In the genomic region with DNA sequence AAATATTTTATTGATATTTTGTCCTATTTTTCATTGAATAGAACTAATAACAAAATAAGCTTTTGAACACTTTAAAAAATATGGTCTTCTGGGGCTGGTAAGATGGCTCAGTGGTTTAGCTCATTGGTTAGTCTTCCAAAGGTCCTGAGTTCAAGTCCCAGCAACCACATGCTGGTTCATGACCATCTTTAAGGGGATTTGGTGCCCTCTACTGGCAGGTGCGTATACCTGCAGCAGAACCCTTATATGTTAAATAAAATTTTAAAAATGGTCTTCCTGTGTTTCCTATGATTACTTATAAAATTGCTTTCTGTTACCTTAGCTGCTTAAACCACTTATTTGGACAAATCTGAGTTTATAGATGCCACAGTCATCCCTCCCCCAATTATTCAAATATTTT, we compare ENCODE assay signal across 9 mouse cellular contexts. TPM values are rescaled to one million over a fixed set of nuclear protein-coding genes. Genes with fewer than 3 reads are reported as not detected.
DNase-seq lines count a peak whose midpoint lies in the region; TF ChIP-seq lines count a peak whose summit lies in the region.
"Had no signal": no experiment of that assay in that cellular context is flagged by ENCODE, and none has a peak within 500 bp of the region (broad histone marks: within the 10 kb centered on the region; RNA-seq: fewer than 3 reads in every experiment).

No protein-coding gene starts in this region.

- peak; percentile 76 for TF ChIP-seq CTCF in layer of hippocampus, adult 2 months (conservative IDR thresholded peaks at IDR 0.05)

- no peaks in the 10 kb centered on the region for H3K27me3 ChIP-seq in hindbrain, embryonic 10.5 days (ENCODE audit: insufficient read depth, poor library complexity, severe bottlenecking)
- H3K27me3 ChIP-seq: stomach, embryonic 15.5 days had no signal

- H3K4me1 ChIP-seq in hindbrain, embryonic 10.5 days (replicated peaks), result no peaks in the 10 kb centered on the region
- H3K4me1 ChIP-seq: stomach, embryonic 15.5 days had no signal

- no peak overlapping the region for H3K27ac ChIP-seq in layer of hippocampus, adult 2 months
- H3K27ac ChIP-seq in hindbrain, embryonic 10.5 days, result no peak overlapping the region
- H3K27ac ChIP-seq: stomach, embryonic 15.5 days had no signal

- H3K4me3 ChIP-seq in layer of hippocampus, adult 2 months, result no peak overlapping the region
- no peak overlapping the region for H3K4me3 ChIP-seq in hindbrain, embryonic 10.5 days
- H3K4me3 ChIP-seq: erythroblast, embryonic 14.5 days; stomach, embryonic 15.5 days had no signal

- no peak for DNase-seq in layer of hippocampus, adult 2 months (ENCODE audit: low spot score in 2 of 2)
- no peak for DNase-seq in layer of hippocampus, postnatal 36 days
- peak; percentile 50 for DNase-seq in R1 (ENCODE audit: low read depth, low spot score)
- DNase-seq in embryo, embryonic 10.5 days (ENCODE audit: low spot score), result peak; percentile 44
- peak; percentile 17 for DNase-seq in spleen, adult 12 weeks (ENCODE audit: low spot score)
- no peak for DNase-seq in right cerebral cortex, postnatal 25 days
- DNase-seq in hindbrain, embryonic 10.5 days (ENCODE audit: low spot score), result no peak

- H3K9me3 ChIP-seq in hindbrain, embryonic 10.5 days, result no peaks in the 10 kb centered on the region
- H3K9me3 ChIP-seq: stomach, embryonic 15.5 days had no signal

- peaks cover 28% of the 10 kb centered on the region; the same call in 1 of the 2 replicates for H3K36me3 ChIP-seq in hindbrain, embryonic 10.5 days
- H3K36me3 ChIP-seq: stomach, embryonic 15.5 days had no signal

- 43% methylated on average over 1 of the region's 1 CpGs for WGBS in hindbrain, embryonic 10.5 days

RNA-seq across cellular contexts. Expression of a gene that starts 16.8 kb away (rescaled TPM):
- total RNA-seq in layer of hippocampus, adult 2 months (2021), result 10 to 100 TPM; 19.5 to 19.9 TPM
- 10 to 100 TPM; 21.5 to 22.4 TPM for total RNA-seq in layer of hippocampus, postnatal 36 days (2021)
- polyA plus RNA-seq in hindbrain, embryonic 10.5 days (2016; fragmentation: Nextera tagmentation; extraction: Ambion mirVana), result 70.8 and 92.4 TPM in 2 replicates

RNA-seq across cellular contexts. Expression of a gene that starts 59.1 kb away (rescaled TPM):
- total RNA-seq in layer of hippocampus, adult 2 months (2021), result 100 to 1,000 TPM; 111 to 147 TPM
- total RNA-seq in layer of hippocampus, postnatal 36 days (2021), result 100 to 1,000 TPM; 138 to 144 TPM
- 80.5 and 104 TPM in 2 replicates for polyA plus RNA-seq in hindbrain, embryonic 10.5 days (2016; fragmentation: Nextera tagmentation; extraction: Ambion mirVana)

Comparison
In these comparisons a context has a peak if more than half of its experiments do, and no peak if none do; other contexts are left out.
1. DNase-seq: peak in R1 (single experiment), embryo, embryonic 10.5 days (single experiment) and spleen, adult 12 weeks (single experiment); none in layer of hippocampus, adult 2 months (0 of 2), layer of hippocampus, postnatal 36 days (0 of 2), right cerebral cortex, postnatal 25 days (single experiment) and hindbrain, embryonic 10.5 days (single experiment).